Mouse (Mus musculus): ENCODE results near the gene Junb.

GRCm38 (mm10) chr8:85027922-85028321 lies 49.4 kb upstream of the Junb start:
- no peak for TF ChIP-seq POLR2A (IDR thresholded peaks at IDR 0.05; ENCODE audit: borderline replicate concordance, extremely low read depth, low read depth, low read length)
- TF ChIP-seq CTCF (IDR thresholded peaks at IDR 0.05; ENCODE audit: insufficient read depth, low read length) = no peak

Data from lung, adult 2 months (tissue).